Mouse (Mus musculus) liver, postnatal 0 days (tissue): Measurements from ENCODE around the gene Trib3.

Experiments
- CTCF ChIP-seq: sonication (generic); IDR thresholded peaks from 2 replicates; pipeline ENCODE4 v1.5.1; 2016; ENCODE audit warnings: antibody characterized with exemption, low read depth
- EP300 ChIP-seq: IDR thresholded peaks from 2 replicates; pipeline ENCODE4 v1.6.1; 2016; ENCODE audit warnings: antibody characterized with exemption, low read depth, mild to moderate bottlenecking

DNA sequence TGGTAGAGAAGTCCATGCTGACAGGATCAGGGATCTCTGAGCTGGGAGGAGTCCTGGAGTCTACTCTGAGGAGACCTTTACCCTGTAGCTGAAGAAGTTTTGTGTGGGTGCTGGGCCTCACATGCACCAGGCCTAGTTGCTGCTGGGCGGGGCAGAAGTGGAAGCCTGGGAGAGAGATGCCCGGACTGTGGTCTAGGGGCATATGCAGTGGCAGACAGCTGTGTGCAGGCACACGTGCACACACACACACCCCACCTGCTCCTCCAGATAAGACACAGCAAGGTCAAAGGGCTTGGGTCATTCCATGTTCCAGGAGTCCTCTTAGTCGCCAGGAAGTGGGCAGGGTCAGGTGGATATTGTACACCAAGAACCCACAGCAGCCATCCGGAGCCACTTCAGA, 15.8 kb upstream of the Trib3 start:
- no peak for TF ChIP-seq CTCF
- no peak for TF ChIP-seq EP300
